Mouse (Mus musculus) liver, adult 2 months (tissue): Measurements from ENCODE around the gene Tbx10. TPM values are rescaled to one million over a fixed set of nuclear protein-coding genes. Genes with fewer than 3 reads are reported as not detected.

Source experiments
- DNase-seq: peaks from one replicate; pipeline ENCODE4 v3.0.0-alpha.2; 2011; ENCODE audit warnings: low read depth, low spot score; ENCODE audit errors: extremely low read depth
- H3K27ac ChIP-seq: fragments of 200-500 bp; replicated peaks from 2 replicates; pipeline ENCODE4 v1.5.1; 2012; ENCODE audit warnings: low read depth, mild to moderate bottlenecking, control low read depth, inconsistent platforms, low read length; ENCODE audit not compliant: insufficient read depth
- H3K27me3 ChIP-seq: fragments of 200-500 bp; 2 replicates; pipeline ENCODE4 v1.6.1; 2012; ENCODE audit warnings: mild to moderate bottlenecking, moderate library complexity, low read length, inconsistent platforms; ENCODE audit not compliant: control insufficient read depth, insufficient read depth
- H3K36me3 ChIP-seq: fragments of 200-500 bp; 2 replicates; pipeline ENCODE4 v1.6.1; 2012; ENCODE audit warnings: low read length, inconsistent platforms; ENCODE audit not compliant: control insufficient read depth, insufficient read depth
- H3K4me1 ChIP-seq: fragments of 200-500 bp; 2 replicates; pipeline ENCODE4 v1.6.1; 2011; ENCODE audit warnings: low read length; ENCODE audit not compliant: control insufficient read depth, insufficient read depth
- H3K4me3 ChIP-seq: fragments of 200-500 bp; 2 replicates; pipeline ENCODE4 v1.5.1; 2011; ENCODE audit warnings: low read depth, mild to moderate bottlenecking, control low read depth, low read length, moderate library complexity; ENCODE audit not compliant: insufficient read depth
- H3K79me2 ChIP-seq: fragments of 200-500 bp; 2 replicates; pipeline ENCODE4 v1.6.1; 2012; ENCODE audit warnings: inconsistent platforms, mild to moderate bottlenecking, low read length, moderate library complexity; ENCODE audit not compliant: control insufficient read depth, insufficient read depth
- H3K9ac ChIP-seq: fragments of 200-500 bp; 2 replicates; pipeline ENCODE4 v1.6.1; 2012; ENCODE audit warnings: low read depth, mild to moderate bottlenecking, control low read depth, inconsistent platforms, low read length
- CTCF ChIP-seq: fragments of 200-500 bp; IDR thresholded peaks from 2 replicates; pipeline ENCODE4 v1.5.1; 2011; ENCODE audit warnings: low read depth, low read length, control low read depth
- POLR2A ChIP-seq: fragments of 200-500 bp; IDR thresholded peaks from 2 replicates; pipeline ENCODE4 v1.6.1; 2011; ENCODE audit warnings: low read length, control low read depth; ENCODE audit not compliant: insufficient read depth; ENCODE audit errors: extremely low read depth
- WGBS: fragments of 180-500 bp; shearing (Covaris S2); methylation state at CpG from one replicate; pipeline ENCODE4 v1.1.7; 2018; 5-methylcytosine and 5-hydroxymethylcytosine counted together
- polyA plus RNA-seq: library from polyadenylated mRNA; depleted of rRNA; stranded (reverse); fragments of >200 nt; gene quantifications from 2 replicates; pipeline ENCODE4 v1.2.3, GENCODE M21; 2012
- total RNA-seq: library from RNA; depleted of rRNA; stranded (reverse); fragments of >200 nt; gene quantifications from 2 replicates; pipeline ENCODE4 v1.2.3, GENCODE M21; 2014

Gene Tbx10
- total and polyA plus RNA-seq, 2 experiments, result not detected

- 16% methylated on average over 18 of the region's 18 CpGs for WGBS
- DNase-seq, result peak; percentile 84
- H3K36me3 ChIP-seq, result no peaks in the 10 kb centered on the region
- peaks cover 26% of the 10 kb centered on the region for H3K4me1 ChIP-seq
- peak overlapping the region; percentile 20; the same call in 1 of the 2 replicates for H3K9ac ChIP-seq
- TF ChIP-seq CTCF (peak; percentile 89), POLR2A (no peak)
- H3K4me3 ChIP-seq, result no peak overlapping the region
- H3K27ac ChIP-seq, result peak overlapping the region; percentile 80
- H3K27me3 ChIP-seq, result no peaks in the 10 kb centered on the region
- no peaks in the 10 kb centered on the region for H3K79me2 ChIP-seq
Measured at GRCm38 (mm10) chr19:4018743-4019583, 26.4 kb downstream of the Tbx10 start.

GRCm38 (mm10) chr19:4023185-4023584 is 30.6 kb downstream of the Tbx10 start:
- Histone ChIP-seq H3K4me3 (no peak overlapping the region), H3K27ac (peak overlapping the region; percentile 90), H3K9ac (no peak overlapping the region), H3K27me3 (no peaks in the 10 kb centered on the region), H3K36me3 (no peaks in the 10 kb centered on the region), H3K4me1 (peaks cover 33% of the 10 kb centered on the region), H3K79me2 (no peaks in the 10 kb centered on the region)
- no peak for DNase-seq
- 80% methylated on average over 7 of the region's 7 CpGs for WGBS
- TF ChIP-seq POLR2A (no peak), CTCF (no peak)

GRCm38 (mm10) chr19:4027576-4027975 is 35.0 kb downstream of the Tbx10 start:
- no peaks in the 10 kb centered on the region for H3K27me3 ChIP-seq
- TF ChIP-seq CTCF (no peak), POLR2A (no peak)
- H3K9ac ChIP-seq, result no peak overlapping the region
- no peak overlapping the region for H3K27ac ChIP-seq
- no peak for DNase-seq
- no peak overlapping the region for H3K4me3 ChIP-seq
- H3K79me2 ChIP-seq, result no peaks in the 10 kb centered on the region
- H3K36me3 ChIP-seq, result no peaks in the 10 kb centered on the region
- H3K4me1 ChIP-seq, result peaks cover 16% of the 10 kb centered on the region

GRCm38 (mm10) chr19:4032668-4033067 is 40.1 kb downstream of the Tbx10 start:
- Histone ChIP-seq H3K4me3 (no peak overlapping the region), H3K79me2 (no peaks in the 10 kb centered on the region), H3K9ac (no peak overlapping the region), H3K27me3 (no peaks in the 10 kb centered on the region), H3K27ac (peak overlapping the region; percentile 30), H3K36me3 (peaks cover 4% of the 10 kb centered on the region; the same call in 1 of the 2 replicates), H3K4me1 (peaks cover 10% of the 10 kb centered on the region; the same call in 1 of the 2 replicates)
- DNase-seq, result no peak
- no peak for TF ChIP-seq POLR2A
- no peak for TF ChIP-seq CTCF
- 56% methylated on average over 7 of the region's 7 CpGs for WGBS

GRCm38 (mm10) chr19:4033298-4033697 is 40.7 kb downstream of the Tbx10 start:
- Histone ChIP-seq H3K4me3 (no peak overlapping the region), H3K79me2 (no peaks in the 10 kb centered on the region), H3K36me3 (peaks cover 4% of the 10 kb centered on the region; the same call in 1 of the 2 replicates), H3K9ac (no peak overlapping the region), H3K4me1 (peaks cover 12% of the 10 kb centered on the region; the same call in 1 of the 2 replicates), H3K27ac (peak overlapping the region; percentile 67), H3K27me3 (no peaks in the 10 kb centered on the region)
- 12% methylated on average over 3 of the region's 3 CpGs for WGBS
- TF ChIP-seq CTCF (no peak), POLR2A (no peak)
- peak; percentile 95 for DNase-seq

- DNase-seq, result peak; percentile 59
- Histone ChIP-seq H3K9ac (peak overlapping the region; percentile 25; the same call in 1 of the 2 replicates), H3K36me3 (peaks cover 4% of the 10 kb centered on the region; the same call in 1 of the 2 replicates), H3K4me1 (peaks cover 13% of the 10 kb centered on the region; the same call in 1 of the 2 replicates), H3K79me2 (no peaks in the 10 kb centered on the region), H3K27me3 (no peaks in the 10 kb centered on the region), H3K27ac (peak overlapping the region; percentile 67), H3K4me3 (no peak overlapping the region)
- TF ChIP-seq CTCF, result no peak
- TF ChIP-seq POLR2A, result no peak
- WGBS, result 21% methylated on average over 5 of the region's 5 CpGs
Measured at GRCm38 (mm10) chr19:4033742-4034141, 41.2 kb downstream of the Tbx10 start.
